Mouse (Mus musculus) bone marrow, adult 2 months (tissue): ENCODE measurements around the gene Gm32717.
"Not testable (repeated sequence)": the region's sequence is repeated elsewhere in the genome, so short reads cannot be mapped to it uniquely, and the experiment has no call there.

Experiments
- CTCF ChIP-seq: fragments of 200-500 bp; IDR thresholded peaks from 2 replicates; pipeline ENCODE4 v1.5.1; 2011; ENCODE audit warnings: low read length, control low read depth; ENCODE audit not compliant: control insufficient read depth, insufficient read depth
- POLR2A ChIP-seq: fragments of 200-500 bp; IDR thresholded peaks from 2 replicates; pipeline ENCODE4 v1.6.1; 2011; ENCODE audit warnings: low read depth, mild to moderate bottlenecking, control low read depth, low read length, borderline replicate concordance; ENCODE audit not compliant: control insufficient read depth

- TF ChIP-seq CTCF, POLR2A: not testable (repeated sequence)
These were observed 8.5 kb upstream of the Gm32717 start for GRCm38 (mm10) chr10:118249006-118249595.
